Mouse (Mus musculus) kidney, adult 2 months (tissue): ENCODE measurements around the gene Pdzk1ip1. TPM values are rescaled to one million over a fixed set of nuclear protein-coding genes. Genes with fewer than 3 reads are reported as not detected.

Source experiments
- DNase-seq: peaks from one replicate; pipeline ENCODE4 v3.0.0; 2021
- H3K27ac ChIP-seq: fragments of 200-500 bp; 2 replicates; pipeline ENCODE4 v1.5.1; 2012; ENCODE audit warnings: low read depth, low read length, control low read depth, inconsistent platforms; ENCODE audit not compliant: insufficient read depth
- H3K27me3 ChIP-seq: fragments of 200-500 bp; replicated peaks from 2 replicates; pipeline ENCODE4 v1.6.1; 2012; ENCODE audit warnings: mild to moderate bottlenecking, moderate library complexity, low read length, inconsistent platforms; ENCODE audit not compliant: control insufficient read depth, insufficient read depth
- H3K36me3 ChIP-seq: fragments of 200-500 bp; 2 replicates; pipeline ENCODE4 v1.6.1; 2012; ENCODE audit warnings: mild to moderate bottlenecking, moderate library complexity, low read length, inconsistent platforms; ENCODE audit not compliant: control insufficient read depth, insufficient read depth
- H3K4me1 ChIP-seq: fragments of 200-500 bp; 2 replicates; pipeline ENCODE4 v1.6.1; 2011; ENCODE audit warnings: low read length; ENCODE audit not compliant: control insufficient read depth, insufficient read depth
- H3K4me3 ChIP-seq: fragments of 200-500 bp; 2 replicates; pipeline ENCODE4 v1.5.1; 2011; ENCODE audit warnings: mild to moderate bottlenecking, low read depth, low read length, control low read depth; ENCODE audit not compliant: insufficient read depth
- CTCF ChIP-seq: fragments of 200-500 bp; conservative IDR thresholded peaks from 2 replicates; pipeline ENCODE4 v1.5.1; 2011; ENCODE audit warnings: low read depth, mild to moderate bottlenecking, control low read depth, low read length, moderate library complexity, mixed read lengths; ENCODE audit not compliant: insufficient read depth, insufficient read length
- POLR2A ChIP-seq: fragments of 200-500 bp; IDR thresholded peaks from one replicate; pipeline ENCODE4 v1.6.1; 2011; ENCODE audit warnings: low read depth, low read length, control low read depth
- WGBS: fragments of 180-500 bp; shearing (Covaris S2); methylation state at CpG from one replicate; pipeline ENCODE4 v1.1.7; 2018; 5-methylcytosine and 5-hydroxymethylcytosine counted together
- polyA plus RNA-seq: library from polyadenylated mRNA; depleted of rRNA; stranded (reverse); fragments of >200 nt; gene quantifications from 2 replicates; pipeline ENCODE4 v1.2.3, GENCODE M21; 2012

The Pdzk1ip1 gene
- polyA plus RNA-seq, 1 experiment: 3,641 TPM

DNA sequence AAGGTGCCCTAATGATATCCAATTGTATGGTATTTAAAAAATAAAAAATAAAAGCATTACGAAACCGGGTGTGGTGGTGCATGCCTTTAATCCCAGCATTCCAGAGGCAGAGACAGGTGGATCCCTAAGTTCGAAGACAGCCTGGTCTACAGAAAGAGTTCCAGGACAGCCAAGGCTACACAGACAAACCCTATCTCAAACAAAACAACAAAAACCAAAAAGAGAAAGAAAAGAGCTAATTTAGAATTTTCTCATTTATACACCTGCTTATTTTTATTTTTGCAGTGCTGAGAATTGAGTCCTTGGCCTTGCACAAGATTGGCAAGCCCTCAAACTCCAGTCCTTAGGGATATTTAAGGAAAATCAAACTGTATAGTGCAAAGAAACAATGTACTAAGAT, 32.8 kb upstream of the Pdzk1ip1 start:
- Histone ChIP-seq H3K36me3 (no peaks in the 10 kb centered on the region), H3K4me3 (no peak overlapping the region), H3K4me1 (peaks cover 4% of the 10 kb centered on the region; the same call in 1 of the 2 replicates), H3K27ac (no peak overlapping the region), H3K27me3 (peaks cover 9% of the 10 kb centered on the region)
- 38% methylated on average over 3 of the region's 3 CpGs for WGBS
- no peak for TF ChIP-seq CTCF
- TF ChIP-seq POLR2A: no peak
- no peak for DNase-seq

GRCm38 (mm10) chr4:115056371-115056920, 32.1 kb upstream of the Pdzk1ip1 start, which contains the start of gene Tal1:
Gene Tal1 (plus strand): TSS chr4:115056426.
- Histone ChIP-seq H3K27me3 (peaks cover 9% of the 10 kb centered on the region), H3K4me1 (peaks cover 4% of the 10 kb centered on the region; the same call in 1 of the 2 replicates), H3K36me3 (no peaks in the 10 kb centered on the region), H3K4me3 (peak within 1 kb of the TSS; percentile 56), H3K27ac (peak within 1 kb of the TSS; percentile 64)
- DNase-seq: no peak
- WGBS: 3% methylated on average over 59 of the region's 60 CpGs
- TF ChIP-seq CTCF (no peak), POLR2A (peak; percentile 15)

DNA sequence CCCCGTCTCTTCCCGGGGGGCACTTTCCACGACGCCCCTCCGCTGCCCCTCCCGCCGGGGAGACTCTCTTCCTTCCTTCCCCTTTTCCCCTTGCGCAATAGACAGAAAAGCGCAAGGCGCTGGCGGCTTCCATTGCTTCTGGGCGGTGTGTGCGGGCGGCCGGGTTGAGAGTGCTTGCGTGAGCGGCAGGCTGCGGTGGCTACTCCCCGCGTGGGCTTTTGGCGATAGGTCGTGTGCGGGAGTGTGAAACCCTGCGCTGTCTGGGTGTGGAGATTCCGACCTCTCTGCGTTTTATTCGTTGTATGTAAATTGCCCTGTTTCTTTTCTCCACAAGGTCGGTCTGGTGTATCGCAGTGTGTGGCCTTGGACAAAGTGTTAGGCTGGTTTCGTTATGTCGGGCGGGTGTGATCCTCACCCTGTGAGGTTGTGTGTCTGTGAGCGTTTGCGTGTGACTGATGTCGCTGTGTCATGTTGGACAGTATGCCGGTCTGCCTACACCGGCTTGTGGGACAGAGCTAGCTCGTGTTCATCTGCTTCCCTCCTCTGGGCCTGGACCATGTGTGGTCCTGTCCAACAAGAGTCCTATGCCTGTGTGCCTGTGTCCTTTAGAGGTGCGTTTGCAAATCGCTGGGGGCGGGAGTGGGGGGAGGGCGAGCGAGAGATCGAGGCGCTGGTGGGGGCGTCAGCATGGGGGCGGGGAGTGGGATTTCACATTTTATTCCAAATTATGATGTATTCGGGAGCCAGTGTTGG, 31.4 kb upstream of the Pdzk1ip1 start:
- Histone ChIP-seq H3K27me3 (peaks cover 9% of the 10 kb centered on the region), H3K27ac (peak overlapping the region; percentile 64)
- 1% methylated on average over 48 of the region's 48 CpGs for WGBS

DNA sequence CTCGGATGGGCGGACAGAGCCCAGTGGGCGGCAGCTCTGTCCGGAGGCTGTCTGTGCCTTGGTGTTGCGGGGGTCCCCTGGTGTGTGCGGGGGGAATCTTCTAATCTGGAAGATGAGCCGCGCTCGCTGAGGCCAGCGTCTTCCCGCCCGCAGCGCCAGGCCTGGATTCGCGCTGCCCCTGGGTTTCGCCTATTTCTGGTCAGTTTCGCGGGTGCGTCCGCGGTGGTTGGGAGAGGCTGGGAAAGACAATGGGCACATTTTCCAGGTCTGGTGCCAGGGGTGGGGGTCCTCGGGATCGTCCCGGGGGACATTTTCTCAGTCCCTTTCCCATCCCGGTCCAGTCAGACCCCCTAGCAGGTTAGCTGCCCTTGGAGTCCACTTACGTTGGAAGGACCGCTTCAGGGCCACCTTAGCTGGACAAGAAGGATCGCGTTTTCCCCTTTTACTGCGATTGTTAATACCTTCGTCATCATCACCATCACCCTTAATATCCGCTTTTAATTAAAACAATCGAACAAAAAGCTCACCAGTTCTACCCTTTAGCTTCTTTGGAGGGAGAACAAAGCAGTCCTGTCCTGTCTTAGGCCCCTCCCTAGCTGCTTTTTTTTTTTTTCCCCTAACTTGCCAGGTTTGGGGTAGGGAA, 30.7 kb upstream of the Pdzk1ip1 start:
- no peaks in the 10 kb centered on the region for H3K36me3 ChIP-seq
- DNase-seq: peak; percentile 19
- TF ChIP-seq CTCF (no peak), POLR2A (no peak)
- peak overlapping the region; percentile 79 for H3K27ac ChIP-seq
- WGBS: 6% methylated on average over 33 of the region's 33 CpGs
- peaks cover 9% of the 10 kb centered on the region for H3K27me3 ChIP-seq
- H3K4me1 ChIP-seq: peaks cover 4% of the 10 kb centered on the region; the same call in 1 of the 2 replicates
- H3K4me3 ChIP-seq: peak overlapping the region; percentile 56

More for the DNA sequence above, 31.4 kb upstream of the Pdzk1ip1 start:
- Histone ChIP-seq H3K4me3 (peak overlapping the region; percentile 56), H3K36me3 (no peaks in the 10 kb centered on the region), H3K4me1 (peaks cover 4% of the 10 kb centered on the region; the same call in 1 of the 2 replicates)
- TF ChIP-seq POLR2A (no peak), CTCF (no peak)
- DNase-seq: peak; percentile 76

DNA sequence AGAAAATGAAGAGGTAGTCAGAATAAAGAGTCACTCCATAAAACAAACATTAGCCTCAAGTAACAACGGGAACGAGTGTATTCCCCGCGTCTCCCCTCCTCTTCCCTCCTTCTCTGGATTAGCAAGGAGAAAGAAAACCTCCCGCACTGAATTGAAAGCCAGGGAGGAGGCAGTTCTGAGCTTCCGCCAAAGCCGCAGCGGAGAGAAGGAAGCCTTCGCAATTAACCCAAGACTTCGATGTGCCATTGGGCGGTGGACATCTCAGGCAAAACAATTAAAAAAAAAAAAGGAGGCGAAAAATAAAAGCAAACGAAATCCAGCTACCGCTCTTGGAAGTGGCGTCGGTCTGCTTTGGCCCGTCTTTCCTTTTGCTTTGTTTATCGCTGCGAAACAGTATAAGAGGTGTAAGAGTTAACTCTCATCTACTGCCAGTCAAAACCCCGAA, 30.2 kb upstream of the Pdzk1ip1 start:
- 9% methylated on average over 20 of the region's 20 CpGs for WGBS
- H3K27me3 ChIP-seq: peaks cover 13% of the 10 kb centered on the region
- peak overlapping the region; percentile 14; the same call in 1 of the 2 replicates for H3K4me3 ChIP-seq

GRCm38 (mm10) chr4:115058871-115059590, 29.5 kb upstream of the Pdzk1ip1 start:
- 19% methylated on average over 23 of the region's 23 CpGs for WGBS
- DNase-seq: peak; percentile 22
- Histone ChIP-seq H3K27ac (0 out of 2 replicates have a peak overlapping the region, but pooled peaks have one; percentile 34), H3K36me3 (no peaks in the 10 kb centered on the region), H3K27me3 (peaks cover 17% of the 10 kb centered on the region), H3K4me3 (peak overlapping the region; percentile 24; the same call in 1 of the 2 replicates), H3K4me1 (peaks cover 4% of the 10 kb centered on the region; the same call in 1 of the 2 replicates)
- no peak for TF ChIP-seq CTCF
- no peak for TF ChIP-seq POLR2A

More for the DNA sequence above, 30.2 kb upstream of the Pdzk1ip1 start:
- peaks cover 4% of the 10 kb centered on the region; the same call in 1 of the 2 replicates for H3K4me1 ChIP-seq
- H3K27ac ChIP-seq: peak overlapping the region; percentile 79
- TF ChIP-seq CTCF: no peak
- TF ChIP-seq POLR2A: no peak
- DNase-seq: peak; percentile 42
- H3K36me3 ChIP-seq: no peaks in the 10 kb centered on the region
